Mouse (Mus musculus) adrenal gland, postnatal 36 days (tissue): ENCODE data around the gene Eps8l2. TPM values are rescaled to one million over a fixed set of nuclear protein-coding genes. Genes with fewer than 3 reads are reported as not detected.
"Not testable (repeated sequence)": the region's sequence is repeated elsewhere in the genome, so short reads cannot be mapped to it uniquely, and the experiment has no call there.

Experiments used
- DNase-seq, 2 experiments: peaks; one replicate each; pipeline ENCODE4 v3.0.0; 2021; ENCODE audit warnings: mixed read lengths in 1 of 2
- total RNA-seq, 2 experiments: library from RNA; stranded (reverse); gene quantifications; 2 replicates each; pipeline ENCODE4 v1.2.3; 2021

The Eps8l2 gene
- total RNA-seq, 2 experiments from 2014 or later, result 1.8 to 3.2 TPM

DNA sequence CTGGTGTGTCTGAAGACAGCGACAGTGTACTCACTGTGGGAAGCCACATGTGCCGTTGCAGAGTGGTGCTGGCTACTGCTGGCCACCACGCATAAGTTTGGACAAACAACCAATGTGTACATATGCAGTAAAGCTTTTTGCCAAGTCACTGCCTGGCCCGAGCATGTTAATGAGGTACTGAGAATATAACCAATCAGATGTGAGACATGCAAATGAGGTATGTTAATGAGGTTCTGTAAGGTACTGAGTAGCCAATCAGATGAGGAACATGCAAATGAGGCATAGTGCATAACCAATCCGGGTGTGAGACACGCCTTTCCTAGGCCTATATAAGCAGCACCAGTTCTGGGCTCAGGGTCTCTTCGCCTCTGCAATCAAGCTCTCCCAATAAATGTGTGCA lies 69.0 kb downstream of the Eps8l2 start:
- DNase-seq, result not testable (repeated sequence)

GRCm38 (mm10) chr7:141408833-141409232 lies 70.2 kb downstream of the Eps8l2 start:
- DNase-seq, result peak; percentile 91 to 93

- DNase-seq, result no peak
Measured at GRCm38 (mm10) chr7:141410631-141411030, 72.0 kb downstream of the Eps8l2 start.

- no peak for DNase-seq
Measured at GRCm38 (mm10) chr7:141411667-141412066, 73.0 kb downstream of the Eps8l2 start.

Other genes starting within 250 kb of the Eps8l2 start
- gene Sigirr, start 238.3 kb upstream of the Eps8l2 start, total RNA-seq, result 1 to 10 TPM; 2.4 to 4.3 TPM
- under 1 TPM; 0.30 TPM for gene Ano9, start 221.1 kb upstream of the Eps8l2 start, total RNA-seq
- 10 to 100 TPM; 41.8 to 42.9 TPM for gene Ptdss2, start 216.5 kb upstream of the Eps8l2 start, total RNA-seq
- 100 to 1,000 TPM; 265 to 371 TPM for gene Rnh1, start 166.0 kb upstream of the Eps8l2 start, total RNA-seq
- gene Hras, start 144.9 kb upstream of the Eps8l2 start, total RNA-seq, result 10 to 100 TPM; 89.1 to 93.9 TPM
- 1 to 10 TPM; 4.7 to 8.8 TPM for gene Lrrc56, start 144.7 kb upstream of the Eps8l2 start, total RNA-seq
- gene Lmntd2, start 124.8 kb upstream of the Eps8l2 start, total RNA-seq, result under 1 TPM; 0.13 TPM
- gene Rassf7, start 123.0 kb upstream of the Eps8l2 start, total RNA-seq, result 1 to 10 TPM; 3.6 to 4.1 TPM
- gene Phrf1, start 110.1 kb upstream of the Eps8l2 start, total RNA-seq, result 10 to 100 TPM; 70.5 to 89.3 TPM
- gene Irf7, start 72.4 kb upstream of the Eps8l2 start, total RNA-seq, result 10 to 100 TPM; 13.5 to 14.9 TPM
- 10 to 100 TPM in 1 of 2 experiments, 1 to 10 TPM in 1; 3.3 to 17.3 TPM for gene Cdhr5, start 62.1 kb upstream of the Eps8l2 start, total RNA-seq
- 1 to 10 TPM in 1 of 2 experiments, under 1 TPM in 1; 0.63 to 1.2 TPM for gene Sct, start 59.7 kb upstream of the Eps8l2 start, total RNA-seq
- gene Drd4, start 46.9 kb upstream of the Eps8l2 start, total RNA-seq, result under 1 TPM in 1 of 2 experiments, not detected in 1; 0.56 TPM
- 10 to 100 TPM; 25.8 to 37.5 TPM for gene Deaf1, start 11.2 kb upstream of the Eps8l2 start, total RNA-seq
- gene Tmem80, start 11.1 kb upstream of the Eps8l2 start, total RNA-seq, result 10 to 100 TPM; 23.9 to 27.1 TPM
- 100 to 1,000 TPM; 707 to 724 TPM for gene Taldo1, start 53.3 kb downstream of the Eps8l2 start, total RNA-seq
- 10 to 100 TPM; 24.9 to 46.7 TPM for gene Gatd1, start 75.3 kb downstream of the Eps8l2 start, total RNA-seq
- gene Cend1, start 90.6 kb downstream of the Eps8l2 start, total RNA-seq, result 1 to 10 TPM in 1 of 2 experiments, under 1 TPM in 1; 0.70 to 1.3 TPM
- gene Slc25a22, start 99.0 kb downstream of the Eps8l2 start, total RNA-seq, result 100 to 1,000 TPM; 110 to 120 TPM
- 1 to 10 TPM; 1.5 to 2.3 TPM for gene Pidd1, start 105.1 kb downstream of the Eps8l2 start, total RNA-seq
- gene Rplp2, start 108.5 kb downstream of the Eps8l2 start, total RNA-seq, result 1,000 to 10,000 TPM; 1,094 to 1,114 TPM
- gene Pnpla2, start 116.3 kb downstream of the Eps8l2 start, total RNA-seq, result 100 to 1,000 TPM; 875 to 879 TPM
- 10 to 100 TPM in 1 of 2 experiments, 1 to 10 TPM in 1; 9.5 to 13.1 TPM for gene Cracr2b, start 122.2 kb downstream of the Eps8l2 start, total RNA-seq
- gene Cd151, start 128.5 kb downstream of the Eps8l2 start, total RNA-seq, result 100 to 1,000 TPM; 331 to 418 TPM
- gene Polr2l, start 136.3 kb downstream of the Eps8l2 start, total RNA-seq, result 100 to 1,000 TPM in 1 of 2 experiments, 10 to 100 TPM in 1; 99.8 to 134 TPM
- gene Tspan4, start 136.4 kb downstream of the Eps8l2 start, total RNA-seq, result 10 to 100 TPM; 89.1 to 94.4 TPM
- 10 to 100 TPM; 57.4 to 58.5 TPM for gene Chid1, start 201.0 kb downstream of the Eps8l2 start, total RNA-seq
- 10 to 100 TPM; 57.5 to 75.9 TPM for gene Ap2a2, start 223.3 kb downstream of the Eps8l2 start, total RNA-seq